Mouse (Mus musculus): ENCODE data around the gene Cep295nl.

The Cep295nl gene

DNA sequence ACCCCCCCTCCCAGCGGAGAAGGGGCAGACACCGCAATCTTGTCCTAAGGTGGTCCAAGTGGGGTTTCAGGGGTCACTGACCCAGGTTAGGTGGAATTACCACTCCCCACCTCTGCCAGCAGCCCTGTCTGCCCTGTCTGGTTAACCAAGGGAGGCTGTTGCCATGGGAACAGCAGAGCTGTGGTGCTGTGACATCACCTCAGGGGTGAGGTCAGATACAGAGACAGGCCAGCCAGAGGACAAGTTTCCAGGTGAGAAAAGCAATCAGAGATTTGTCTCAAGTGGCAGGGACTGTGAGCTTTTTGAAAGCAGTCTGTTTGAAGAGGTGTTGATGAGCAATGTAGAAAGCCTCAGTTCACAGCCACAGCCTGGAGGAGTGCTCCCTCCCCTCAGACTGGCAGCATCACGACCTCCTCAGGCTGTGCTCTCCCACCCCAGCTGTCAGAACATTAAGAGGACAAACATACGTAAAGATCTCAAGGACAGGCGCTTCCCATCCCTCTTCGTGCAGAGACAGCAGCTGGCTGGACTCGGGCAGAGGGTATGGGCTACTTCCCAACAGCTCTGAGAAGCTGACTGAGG lies at the start of gene Cep295nl:
TSS of gene Cep295nl (minus strand) at position 101 of the 582 bp plus-strand sequence.
- no peak for DNase-seq (ENCODE audit: inconsistent age in 2 of 2, low spot score in 1 of 2)

DNA sequence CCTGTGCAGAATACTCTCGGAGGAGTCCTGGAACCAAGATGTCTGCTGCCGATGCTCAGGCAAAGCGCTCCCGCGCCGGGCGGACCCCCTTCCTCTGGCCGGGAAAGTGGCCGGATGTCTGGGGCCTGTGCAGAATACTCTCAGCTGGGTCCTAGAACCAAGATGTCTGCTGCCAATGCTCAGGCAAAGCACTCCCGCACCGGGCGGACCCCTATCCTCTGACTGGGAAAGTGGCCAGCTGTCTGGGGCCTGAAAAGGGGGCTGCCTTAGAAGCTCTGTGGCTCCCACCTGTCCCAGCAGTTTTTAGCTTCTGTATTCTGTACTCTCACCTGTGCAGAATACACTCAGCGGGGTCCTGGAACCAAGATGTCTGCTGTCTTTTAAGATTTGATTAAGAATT lies 45.5 kb upstream of the Cep295nl start:
- DNase-seq (ENCODE audit: inconsistent age in 2 of 2, low spot score in 1 of 2): peak in 1 of 2 experiments; percentile 1

- DNase-seq (ENCODE audit: inconsistent age in 2 of 2, low spot score in 1 of 2): peak; percentile 89 to 95
Measured at GRCm38 (mm10) chr11:118379251-118380009, 37.1 kb upstream of the Cep295nl start.

GRCm38 (mm10) chr11:118378656-118379055 lies 36.4 kb upstream of the Cep295nl start:
- peak in 1 of 2 experiments; percentile 24 for DNase-seq (ENCODE audit: inconsistent age in 2 of 2, low spot score in 1 of 2)

GRCm38 (mm10) chr11:118376323-118376722 lies 34.0 kb upstream of the Cep295nl start:
- peak in 1 of 2 experiments; percentile 3 for DNase-seq (ENCODE audit: inconsistent age in 2 of 2, low spot score in 1 of 2)

DNA sequence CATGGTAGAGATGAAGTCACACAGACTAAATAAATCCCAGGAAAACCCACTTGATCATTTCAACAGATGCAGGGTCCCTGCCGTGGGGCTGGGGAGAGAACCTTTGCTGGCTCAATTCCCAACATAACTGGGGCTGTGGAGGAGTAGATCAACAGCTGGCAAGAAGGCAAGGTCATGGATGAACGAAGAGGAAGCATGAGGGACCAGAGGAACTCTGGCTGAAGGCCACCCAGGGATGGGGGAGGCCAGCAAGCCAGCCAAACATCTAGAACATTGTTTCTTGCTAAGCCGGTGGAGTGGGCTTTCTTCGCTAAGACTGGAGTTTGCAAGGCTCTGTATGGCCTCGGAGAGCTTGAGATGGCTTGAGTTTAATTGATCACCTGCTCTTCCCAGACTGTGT lies 33.6 kb upstream of the Cep295nl start:
- peak; percentile 66 to 72 for DNase-seq (ENCODE audit: inconsistent age in 2 of 2, low spot score in 1 of 2)

GRCm38 (mm10) chr11:118375461-118375860 lies 33.2 kb upstream of the Cep295nl start:
- peak in 1 of 2 experiments; percentile 7 for DNase-seq (ENCODE audit: inconsistent age in 2 of 2, low spot score in 1 of 2)

GRCm38 (mm10) chr11:118375006-118375405 lies 32.7 kb upstream of the Cep295nl start:
- DNase-seq (ENCODE audit: inconsistent age in 2 of 2, low spot score in 1 of 2): peak in 1 of 2 experiments; percentile 3

DNA sequence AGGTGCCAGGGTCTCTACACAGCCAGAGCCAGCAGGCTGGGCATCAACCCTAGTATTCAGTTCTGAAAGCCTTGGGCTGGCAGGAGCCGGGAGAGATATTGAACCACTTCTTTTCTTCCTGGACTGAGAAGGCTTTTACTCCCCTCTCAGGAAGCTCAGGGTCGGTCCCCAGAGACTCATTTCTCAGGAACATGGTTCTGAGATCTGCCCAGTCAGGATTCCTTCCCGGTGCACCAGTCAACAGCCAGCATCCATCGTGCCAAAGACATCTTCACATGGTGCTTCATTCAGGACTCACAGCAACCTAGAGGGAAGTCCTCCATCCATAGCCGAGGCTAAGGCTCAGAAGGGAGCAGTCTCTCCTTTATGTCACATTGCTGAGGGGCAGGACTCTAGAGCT lies 32.2 kb upstream of the Cep295nl start:
- DNase-seq (ENCODE audit: inconsistent age in 2 of 2, low spot score in 1 of 2): peak in 1 of 2 experiments; percentile 1

GRCm38 (mm10) chr11:118372641-118373040 lies 30.3 kb upstream of the Cep295nl start:
- peak in 1 of 2 experiments; percentile 1 for DNase-seq (ENCODE audit: inconsistent age in 2 of 2, low spot score in 1 of 2)

GRCm38 (mm10) chr11:118371876-118372275 lies 29.6 kb upstream of the Cep295nl start:
- DNase-seq (ENCODE audit: inconsistent age in 2 of 2, low spot score in 1 of 2): peak in 1 of 2 experiments; percentile 2

DNA sequence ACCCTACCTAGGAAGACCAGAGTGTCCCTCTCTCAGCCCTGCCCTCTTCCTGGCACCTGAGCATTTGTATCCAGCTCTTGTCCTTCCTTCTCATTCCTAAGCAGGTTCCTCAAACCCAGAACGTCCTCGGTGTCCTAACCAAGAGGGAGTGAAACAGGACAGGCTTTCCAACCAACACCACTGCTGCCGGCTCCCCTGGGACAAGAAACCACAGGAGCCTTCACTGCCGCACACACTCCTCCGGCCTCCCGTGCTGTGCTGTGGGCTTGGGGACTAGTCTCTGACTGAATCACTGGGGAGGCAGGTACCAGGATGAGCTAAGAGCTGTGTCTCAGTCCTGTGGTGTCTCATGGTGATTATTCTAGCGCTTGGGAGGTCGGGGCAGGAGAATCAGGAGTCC lies 27.4 kb upstream of the Cep295nl start:
- peak in 1 of 2 experiments; percentile 2 for DNase-seq (ENCODE audit: inconsistent age in 2 of 2, low spot score in 1 of 2)

DNA sequence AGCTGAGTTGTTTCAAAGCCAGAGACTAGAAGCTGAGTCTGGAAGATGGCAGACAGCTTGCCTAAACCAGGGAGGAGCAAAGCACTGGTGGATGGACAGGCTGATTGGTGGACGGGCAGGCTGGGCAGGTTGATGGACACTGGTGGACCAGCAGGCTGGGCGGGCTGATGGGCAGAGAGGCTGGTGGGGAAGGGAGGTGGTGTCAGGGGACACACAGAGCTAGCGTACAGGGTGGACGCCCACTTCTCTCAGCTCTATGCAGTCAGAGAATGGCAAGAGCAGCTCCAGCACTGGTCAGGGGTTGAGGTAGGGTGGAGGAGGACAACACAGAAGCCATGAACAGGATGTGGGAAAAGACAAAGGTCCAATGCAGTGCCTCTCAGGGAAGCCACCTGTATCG lies 27.0 kb upstream of the Cep295nl start:
- peak in 1 of 2 experiments; percentile 2 for DNase-seq (ENCODE audit: inconsistent age in 2 of 2, low spot score in 1 of 2)

DNA sequence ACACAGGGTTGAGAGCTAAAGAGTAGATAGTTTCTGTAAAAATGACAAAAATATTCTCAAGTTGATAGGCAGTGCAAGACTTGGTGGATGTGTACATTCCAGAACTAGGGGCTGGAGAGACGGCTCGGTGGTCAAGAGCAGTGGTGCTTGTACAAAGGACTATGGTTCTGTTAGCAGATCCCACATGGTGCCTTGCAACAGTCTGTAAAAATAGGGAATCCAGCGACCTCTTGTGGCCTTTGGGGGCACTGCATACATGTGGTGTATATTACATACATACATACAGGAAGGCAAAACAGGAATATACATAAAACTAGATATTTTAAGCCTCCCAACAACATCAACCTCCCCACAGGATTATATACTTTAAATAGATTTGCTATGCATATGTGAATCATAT lies 26.0 kb upstream of the Cep295nl start:
- peak in 1 of 2 experiments; percentile 38 for DNase-seq (ENCODE audit: inconsistent age in 2 of 2, low spot score in 1 of 2)

DNA sequence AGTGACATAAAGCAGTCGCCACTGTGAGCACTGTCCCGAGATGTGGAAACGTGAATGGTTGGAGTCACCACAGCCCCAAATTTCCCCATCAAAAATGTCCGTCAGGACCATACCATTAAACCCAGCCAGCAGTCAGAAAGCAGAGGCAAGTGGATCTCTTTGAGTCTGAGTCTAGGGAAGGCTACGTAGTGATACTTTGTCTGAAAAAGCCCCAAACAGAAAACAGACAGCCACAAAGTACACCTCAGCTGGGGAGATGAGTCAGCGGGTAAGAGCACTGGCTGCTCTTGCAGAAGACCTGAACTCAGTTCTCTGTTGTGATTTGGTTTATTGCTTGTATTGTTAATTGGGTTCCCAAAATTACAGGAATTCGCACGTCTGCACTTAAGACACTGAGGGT lies 24.3 kb upstream of the Cep295nl start:
- DNase-seq (ENCODE audit: inconsistent age in 2 of 2, low spot score in 1 of 2): no peak

- DNase-seq (ENCODE audit: inconsistent age in 2 of 2, low spot score in 1 of 2): peak; percentile 26 to 57
Measured at GRCm38 (mm10) chr11:118366108-118366507, 23.8 kb upstream of the Cep295nl start.

DNA sequence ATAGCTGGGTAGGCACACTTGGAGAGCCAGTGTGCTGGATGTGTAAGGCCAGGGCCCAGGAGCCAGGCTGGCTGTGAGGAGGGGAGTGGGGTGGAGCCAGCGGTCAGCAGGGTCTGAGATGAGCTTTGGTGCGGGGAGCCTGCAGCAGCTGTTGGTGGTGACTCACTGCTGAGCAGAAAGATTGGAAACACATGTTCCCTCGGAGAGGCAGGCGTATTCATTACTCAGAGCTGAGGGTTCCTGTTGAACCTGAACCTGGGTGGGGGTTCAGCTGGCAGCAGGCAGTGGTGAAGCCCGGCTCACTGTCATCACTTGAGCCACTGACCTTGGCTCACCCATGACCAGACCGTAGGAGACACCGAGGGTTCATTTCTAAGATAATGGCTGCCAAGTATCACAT lies 22.9 kb upstream of the Cep295nl start:
- DNase-seq (ENCODE audit: inconsistent age in 2 of 2, low spot score in 1 of 2): peak; percentile 59 to 77

GRCm38 (mm10) chr11:118364021-118364420 lies 21.7 kb upstream of the Cep295nl start:
- peak in 1 of 2 experiments; percentile 8 for DNase-seq (ENCODE audit: inconsistent age in 2 of 2, low spot score in 1 of 2)

- DNase-seq (ENCODE audit: inconsistent age in 2 of 2, low spot score in 1 of 2): peak; percentile 53 to 73
Measured at GRCm38 (mm10) chr11:118362971-118363518, 20.7 kb upstream of the Cep295nl start.

- peak in 1 of 2 experiments; percentile 12 for DNase-seq (ENCODE audit: inconsistent age in 2 of 2, low spot score in 1 of 2)
Measured at GRCm38 (mm10) chr11:118362501-118362900, 20.2 kb upstream of the Cep295nl start.

DNA sequence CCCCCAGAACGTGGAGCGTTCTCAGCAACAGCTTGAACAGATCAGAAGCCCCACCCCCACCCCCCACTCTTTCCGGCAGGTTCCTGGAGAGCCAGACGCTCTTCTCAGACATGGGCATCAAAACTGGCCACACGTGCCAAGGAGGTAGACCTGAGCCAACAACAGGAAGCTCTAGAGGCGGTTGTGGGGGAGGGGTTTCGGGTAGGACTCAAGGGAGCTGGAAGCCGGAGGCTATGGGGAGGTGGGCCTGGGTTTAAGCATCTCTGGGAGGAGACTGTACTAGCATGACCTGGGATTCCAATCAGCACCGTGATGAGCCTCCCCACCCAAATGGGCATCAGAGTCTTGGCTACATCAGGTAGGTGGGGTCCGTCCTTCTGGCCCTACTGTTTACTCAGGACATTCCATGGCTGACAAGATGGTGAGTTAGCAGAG lies 18.6 kb upstream of the Cep295nl start:
- DNase-seq (ENCODE audit: inconsistent age in 2 of 2, low spot score in 1 of 2): no peak

GRCm38 (mm10) chr11:118360491-118360890 lies 18.2 kb upstream of the Cep295nl start:
- no peak for DNase-seq (ENCODE audit: inconsistent age in 2 of 2, low spot score in 1 of 2)

Measured in adrenal gland, adult (tissue).